In the genomic region with DNA sequence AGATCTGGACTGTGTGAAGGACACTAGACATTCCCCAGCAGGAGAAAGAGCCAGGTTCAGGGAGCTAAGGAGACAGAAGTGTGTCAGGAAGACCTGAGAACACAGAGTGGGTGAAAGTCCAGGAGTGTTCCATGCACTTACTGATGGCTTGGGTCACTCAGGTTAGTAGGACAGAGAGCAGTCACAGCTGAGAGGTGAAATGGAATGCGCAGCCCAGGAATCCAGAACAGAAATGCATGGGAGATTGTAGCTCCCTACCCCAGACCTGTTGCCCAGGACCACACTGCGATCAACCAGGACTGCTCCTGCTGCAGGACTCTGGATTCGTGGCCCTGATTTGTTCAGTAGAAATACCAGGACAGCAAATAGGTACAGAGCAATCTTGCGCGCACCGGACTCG, we compare ENCODE assay signal across 29 mouse cellular contexts. TPM values are rescaled to one million over a fixed set of nuclear protein-coding genes. Genes with fewer than 3 reads are reported as not detected.
DNase-seq lines count a peak whose midpoint lies in the region; ATAC-seq and TF ChIP-seq lines count a peak whose summit lies in the region.
"Had no signal": no experiment of that assay in that cellular context is flagged by ENCODE, and none has a peak within 500 bp of the region (broad histone marks: within the 10 kb centered on the region; RNA-seq: fewer than 3 reads in every experiment).

No protein-coding gene starts in this region.

- no peaks in the 10 kb centered on the region for H3K4me1 ChIP-seq in heart, embryonic 12.5 days (replicated peaks)
- peaks cover 12% of the 10 kb centered on the region; the same call in 1 of the 2 replicates for H3K4me1 ChIP-seq in kidney, adult 2 months (ENCODE audit: control insufficient read depth, insufficient read depth, low read length)
- H3K4me1 ChIP-seq in kidney, embryonic 15.5 days: no peaks in the 10 kb centered on the region
- H3K4me1 ChIP-seq in kidney, postnatal 0 days (replicated peaks; ENCODE audit: insufficient read depth, low read length): no peaks in the 10 kb centered on the region
- H3K4me1 ChIP-seq: forebrain, embryonic 10.5 days; forebrain, embryonic 13.5 days; heart, embryonic 10.5 days; hindbrain, embryonic 12.5 days; hindbrain, embryonic 15.5 days had no signal

- no peak overlapping the region for H3K27ac ChIP-seq in heart, embryonic 12.5 days (ENCODE audit: poor library complexity, severe bottlenecking)
- no peak overlapping the region for H3K27ac ChIP-seq in kidney, adult 2 months (ENCODE audit: insufficient read depth, low read depth, low read length)
- no peak overlapping the region for H3K27ac ChIP-seq in kidney, embryonic 15.5 days
- no peak overlapping the region for H3K27ac ChIP-seq in kidney, postnatal 0 days
- H3K27ac ChIP-seq: forebrain, embryonic 10.5 days; forebrain, embryonic 13.5 days; gastrocnemius, adult 2 months; heart, adult 2 months; heart, embryonic 10.5 days; hindbrain, embryonic 12.5 days; hindbrain, embryonic 15.5 days had no signal

- H3K4me3 ChIP-seq in heart, embryonic 12.5 days: no peak overlapping the region
- no peak overlapping the region for H3K4me3 ChIP-seq in kidney, adult 2 months (ENCODE audit: insufficient read depth, low read depth, low read length)
- H3K4me3 ChIP-seq in kidney, embryonic 15.5 days (replicated peaks): no peak overlapping the region
- no peak overlapping the region for H3K4me3 ChIP-seq in kidney, postnatal 0 days (replicated peaks; ENCODE audit: low read depth, low read length)
- H3K4me3 ChIP-seq: forebrain, embryonic 10.5 days; forebrain, embryonic 13.5 days; gastrocnemius, adult 2 months; heart, adult 2 months; heart, embryonic 10.5 days; hindbrain, embryonic 12.5 days; hindbrain, embryonic 15.5 days had no signal

- no peaks in the 10 kb centered on the region for H3K36me3 ChIP-seq in heart, embryonic 12.5 days
- no peaks in the 10 kb centered on the region for H3K36me3 ChIP-seq in kidney, adult 2 months (ENCODE audit: control insufficient read depth, insufficient read depth, low read length)
- no peaks in the 10 kb centered on the region for H3K36me3 ChIP-seq in kidney, embryonic 15.5 days
- H3K36me3 ChIP-seq in kidney, postnatal 0 days (ENCODE audit: insufficient read depth, low read length): no peaks in the 10 kb centered on the region
- H3K36me3 ChIP-seq: forebrain, embryonic 10.5 days; heart, embryonic 10.5 days; hindbrain, embryonic 12.5 days; hindbrain, embryonic 15.5 days had no signal

- no peak overlapping the region for H3K4me2 ChIP-seq in heart, embryonic 12.5 days
- H3K4me2 ChIP-seq in kidney, embryonic 15.5 days: no peak overlapping the region
- H3K4me2 ChIP-seq in kidney, postnatal 0 days (ENCODE audit: low read length): no peak overlapping the region
- H3K4me2 ChIP-seq: forebrain, embryonic 13.5 days; hindbrain, embryonic 12.5 days; hindbrain, embryonic 15.5 days had no signal

- TF ChIP-seq POLR2A in kidney, adult 2 months (IDR thresholded peaks at IDR 0.05; ENCODE audit: low read depth, low read length): no peak

- DNase-seq in heart, adult 11 months: peak; percentile 86
- peak; percentile 81 for DNase-seq in kidney, adult 2 months
- DNase-seq in kidney, postnatal 0 days (ENCODE audit: low spot score): no peak
- peak; percentile 41 to 71 for DNase-seq in kidney, postnatal 25 days
- no peak for DNase-seq in spleen, postnatal 36 days (ENCODE audit: low spot score in 2 of 2)
- DNase-seq in gastrocnemius, postnatal 25 days: no peak
- DNase-seq: adrenal gland, postnatal 10 days; adrenal gland, postnatal 36 days; cerebellum, adult 18-20 months; cerebellum, adult 9-10 months; cerebellum, postnatal 14 days; gastrocnemius, adult 2 months; gastrocnemius, postnatal 14 days; heart, adult 2 months had no signal

- TF ChIP-seq CTCF in kidney, adult 2 months (conservative IDR thresholded peaks at IDR 0.05; ENCODE audit: insufficient read depth, insufficient read length, low read depth, low read length): no peak
- no peak for TF ChIP-seq CTCF in kidney, postnatal 0 days (IDR thresholded peaks at IDR 0.05; ENCODE audit: low read depth)

- no peaks in the 10 kb centered on the region for H3K27me3 ChIP-seq in heart, embryonic 12.5 days (replicated peaks)
- no peaks in the 10 kb centered on the region for H3K27me3 ChIP-seq in kidney, adult 2 months (replicated peaks; ENCODE audit: control insufficient read depth, insufficient read depth, low read length)
- no peaks in the 10 kb centered on the region for H3K27me3 ChIP-seq in kidney, embryonic 15.5 days
- H3K27me3 ChIP-seq in kidney, postnatal 0 days (ENCODE audit: insufficient read depth, low read length): no peaks in the 10 kb centered on the region
- H3K27me3 ChIP-seq: forebrain, embryonic 13.5 days; hindbrain, embryonic 12.5 days; hindbrain, embryonic 15.5 days had no signal

- WGBS in heart, embryonic 12.5 days: 89% methylated on average over 7 of the region's 7 CpGs
- WGBS in kidney, adult 2 months: 66% methylated on average over 7 of the region's 7 CpGs
- 98% methylated on average over 7 of the region's 7 CpGs for WGBS in kidney, embryonic 15.5 days
- WGBS in kidney, postnatal 0 days: 94% methylated on average over 7 of the region's 7 CpGs

- ATAC-seq in heart, embryonic 12.5 days (ENCODE audit: insufficient number of reproducible peaks, low FRiP score): no peak
- no peak for ATAC-seq in kidney, embryonic 15.5 days (replicated peaks; ENCODE audit: low FRiP score)
- 0 out of 2 replicates have a peak, but pooled peaks have one; percentile 33 for ATAC-seq in kidney, postnatal 0 days (replicated peaks; ENCODE audit: low FRiP score, low read depth)
- ATAC-seq: activated CD4-positive, CD25-positive, alpha-beta regulatory T cell, adult 4 months; forebrain, embryonic 13.5 days; forebrain, embryonic 16.5 days had no signal

- H3K9ac ChIP-seq in heart, embryonic 12.5 days: no peak overlapping the region
- H3K9ac ChIP-seq in kidney, embryonic 15.5 days: no peak overlapping the region
- no peak overlapping the region for H3K9ac ChIP-seq in kidney, postnatal 0 days (ENCODE audit: low read depth, low read length)
- H3K9ac ChIP-seq: forebrain, embryonic 13.5 days; hindbrain, embryonic 12.5 days; hindbrain, embryonic 15.5 days had no signal

- peaks cover 8% of the 10 kb centered on the region for H3K9me3 ChIP-seq in heart, embryonic 12.5 days (replicated peaks)
- no peaks in the 10 kb centered on the region for H3K9me3 ChIP-seq in kidney, embryonic 15.5 days (replicated peaks)
- no peaks in the 10 kb centered on the region for H3K9me3 ChIP-seq in kidney, postnatal 0 days (replicated peaks; ENCODE audit: low read length)
- H3K9me3 ChIP-seq: hindbrain, embryonic 15.5 days had no signal

RNA-seq across cellular contexts. Expression of a gene that starts 29.1 kb away (rescaled TPM):
- 0.10 TPM in 1 of 2 replicates, not detected in the other for polyA plus RNA-seq in heart, embryonic 12.5 days (2016; fragmentation: Nextera tagmentation; extraction: Ambion mirVana)
- polyA plus RNA-seq in kidney, adult 2 months (2012; rRNA removed): 36.3 and 41.2 TPM in 2 replicates
- 0.09 TPM in 2 replicates for polyA plus RNA-seq in kidney, embryonic 15.5 days (2015; fragmentation: Nextera tagmentation; extraction: Ambion mirVana)
- polyA plus RNA-seq in kidney, postnatal 0 days (2015; fragmentation: Nextera tagmentation; extraction: Ambion mirVana): 0.07 TPM in 1 of 2 replicates, not detected in the other
- total RNA-seq in gastrocnemius, postnatal 25 days (2021): under 1 TPM; 0.49 to 0.59 TPM
- total RNA-seq: hematopoietic stem cell, adult 5-6 weeks had no signal
- polyA plus RNA-seq: activated CD4-positive, CD25-positive, alpha-beta regulatory T cell, adult 4 months; embryonic facial prominence, embryonic 11.5 days; forebrain, embryonic 10.5 days; heart, embryonic 10.5 days; heart, postnatal 0 days; hindbrain, embryonic 12.5 days had no signal

RNA-seq across cellular contexts. Expression of a gene that starts 47.0 kb away (rescaled TPM):
- polyA plus RNA-seq in heart, embryonic 12.5 days (2016; fragmentation: Nextera tagmentation; extraction: Ambion mirVana): not detected in 2 replicates
- polyA plus RNA-seq in kidney, adult 2 months (2012; rRNA removed): 31.4 and 49.7 TPM in 2 replicates
- polyA plus RNA-seq in kidney, embryonic 15.5 days (2015; fragmentation: Nextera tagmentation; extraction: Ambion mirVana): 3.1 and 3.5 TPM in 2 replicates
- 10.1 and 11.2 TPM in 2 replicates for polyA plus RNA-seq in kidney, postnatal 0 days (2015; fragmentation: Nextera tagmentation; extraction: Ambion mirVana)
- not detected for total RNA-seq in gastrocnemius, postnatal 25 days (2021)
- total RNA-seq: adrenal gland, postnatal 10 days; adrenal gland, postnatal 36 days; ES-E14; gastrocnemius, adult 2 months; gastrocnemius, postnatal 14 days; hematopoietic stem cell, adult 5-6 weeks had no signal
- polyA plus RNA-seq: activated CD4-positive, CD25-positive, alpha-beta regulatory T cell, adult 4 months; embryonic facial prominence, embryonic 11.5 days; embryonic facial prominence, embryonic 14.5 days; forebrain, embryonic 10.5 days; forebrain, embryonic 13.5 days; heart, adult 2 months; heart, embryonic 10.5 days; heart, embryonic 14.5 days; hindbrain, embryonic 12.5 days; hindbrain, embryonic 15.5 days had no signal

RNA-seq across cellular contexts. Expression of a gene that starts 50.5 kb away (rescaled TPM):
- polyA plus RNA-seq in heart, embryonic 12.5 days (2016; fragmentation: Nextera tagmentation; extraction: Ambion mirVana): 55.3 and 56.2 TPM in 2 replicates
- 114 and 134 TPM in 2 replicates for polyA plus RNA-seq in kidney, adult 2 months (2012; rRNA removed)
- 50.0 and 56.1 TPM in 2 replicates for polyA plus RNA-seq in kidney, embryonic 15.5 days (2015; fragmentation: Nextera tagmentation; extraction: Ambion mirVana)
- 68.6 and 68.9 TPM in 2 replicates for polyA plus RNA-seq in kidney, postnatal 0 days (2015; fragmentation: Nextera tagmentation; extraction: Ambion mirVana)
- 10 to 100 TPM; 36.9 to 38.6 TPM for total RNA-seq in gastrocnemius, postnatal 25 days (2021)

RNA-seq across cellular contexts. Expression of a gene that starts 57.7 kb away (rescaled TPM):
- polyA plus RNA-seq in heart, embryonic 12.5 days (2016; fragmentation: Nextera tagmentation; extraction: Ambion mirVana): 6.2 and 7.1 TPM in 2 replicates
- polyA plus RNA-seq in kidney, adult 2 months (2012; rRNA removed): 9.6 and 10.6 TPM in 2 replicates
- 10.4 and 13.6 TPM in 2 replicates for polyA plus RNA-seq in kidney, embryonic 15.5 days (2015; fragmentation: Nextera tagmentation; extraction: Ambion mirVana)
- 9.3 and 11.4 TPM in 2 replicates for polyA plus RNA-seq in kidney, postnatal 0 days (2015; fragmentation: Nextera tagmentation; extraction: Ambion mirVana)
- 1 to 10 TPM in 1 of 2 experiments, under 1 TPM in 1; 0.87 to 1.5 TPM for total RNA-seq in gastrocnemius, postnatal 25 days (2021)

Comparison
In these comparisons a context has a peak if more than half of its experiments do, and no peak if none do; other contexts are left out.
1. DNase-seq: peak in heart, adult 11 months (single experiment), kidney, adult 2 months (single experiment) and kidney, postnatal 25 days (2 of 2); none in kidney, postnatal 0 days (single experiment), spleen, postnatal 36 days (0 of 2) and gastrocnemius, postnatal 25 days (single experiment).
2. RNA of a gene that starts 29.1 kb away (polyA plus RNA-seq): 36.3 to 41.2 TPM in kidney, adult 2 months; 0.10 TPM in heart, embryonic 12.5 days, 0.09 TPM in kidney, embryonic 15.5 days and 0.07 TPM in kidney, postnatal 0 days; every median in the first group is over 10 times any median in the second.